Comparison of ENCODE assay signal across 24 mouse cellular contexts in genomic region chr2:70735534-70735933, GRCm38 (mm10).
"Had no signal": no experiment of that assay in that cellular context is flagged by ENCODE, and none has a peak within 500 bp of the region (broad histone marks: within the 10 kb centered on the region; RNA-seq: fewer than 3 reads in every experiment).

No protein-coding gene starts in this region.

- H3K4me2 ChIP-seq: heart, embryonic 12.5 days; hindbrain, embryonic 12.5 days; hindbrain, embryonic 14.5 days; intestine, embryonic 15.5 days; limb, embryonic 12.5 days had no signal

- ATAC-seq: hindbrain, embryonic 16.5 days; inflammation-experienced regulatory T-cells, adult 6 months; intestine, embryonic 15.5 days had no signal

- H3K4me1 ChIP-seq: heart, embryonic 10.5 days; heart, embryonic 12.5 days; hindbrain, embryonic 10.5 days; hindbrain, embryonic 12.5 days; intestine, embryonic 15.5 days; limb, embryonic 10.5 days; limb, embryonic 12.5 days had no signal

- H3K27ac ChIP-seq: gastrocnemius, adult 2 months; heart, embryonic 10.5 days; hindbrain, embryonic 10.5 days; hindbrain, embryonic 12.5 days; hindbrain, embryonic 14.5 days; intestine, embryonic 15.5 days; layer of hippocampus, adult 2 months; left cerebral cortex, adult 2 months; limb, embryonic 10.5 days; limb, embryonic 12.5 days had no signal

- DNase-seq: gastrocnemius, adult 2 months; gastrocnemius, postnatal 10 days; gastrocnemius, postnatal 25 days; heart, adult 18-20 months; heart, postnatal 10 days; heart, postnatal 4 days; kidney, adult 18-20 months; kidney, adult 8-10 months; kidney, postnatal 10 days; kidney, postnatal 25 days; kidney, postnatal 4 days; liver had no signal

- H3K27me3 ChIP-seq: heart, embryonic 12.5 days; hindbrain, embryonic 12.5 days; intestine, embryonic 15.5 days; limb, embryonic 12.5 days had no signal

- H3K4me3 ChIP-seq: gastrocnemius, adult 2 months; heart, embryonic 10.5 days; heart, embryonic 12.5 days; hindbrain, embryonic 10.5 days; hindbrain, embryonic 12.5 days; intestine, embryonic 15.5 days; layer of hippocampus, adult 2 months; left cerebral cortex, adult 2 months; limb, embryonic 10.5 days; limb, embryonic 12.5 days had no signal

- H3K9ac ChIP-seq: heart, embryonic 12.5 days; hindbrain, embryonic 12.5 days; hindbrain, embryonic 14.5 days; intestine, embryonic 15.5 days; limb, embryonic 12.5 days had no signal

- H3K9me3 ChIP-seq: heart, embryonic 10.5 days; heart, embryonic 12.5 days; hindbrain, embryonic 10.5 days; hindbrain, embryonic 12.5 days; intestine, embryonic 15.5 days; limb, embryonic 10.5 days; limb, embryonic 12.5 days had no signal
